Mouse (Mus musculus) C2C12 (cell line): ENCODE data around the gene Zfp423. TPM values are rescaled to one million over a fixed set of nuclear protein-coding genes. Genes with fewer than 3 reads are reported as not detected.

Experiments used
- H3K27me3 ChIP-seq: one replicate; pipeline ENCODE4 v1.6.1; 2011; ENCODE audit not compliant: control insufficient read depth, insufficient read depth, insufficient read length
- H3K36me3 ChIP-seq: one replicate; pipeline ENCODE4 v1.6.1; 2011; ENCODE audit not compliant: control insufficient read depth, insufficient read depth
- H3K4me3 ChIP-seq: one replicate; pipeline ENCODE4 v1.5.1; 2011; ENCODE audit warnings: mild to moderate bottlenecking, control low read depth; ENCODE audit not compliant: poor library complexity, insufficient read depth, severe bottlenecking
- H3K79me2 ChIP-seq: one replicate; pipeline ENCODE4 v1.6.1; 2011; ENCODE audit not compliant: control insufficient read depth, insufficient read depth
- H3K79me3 ChIP-seq: one replicate; pipeline ENCODE4 v1.6.1; 2011; ENCODE audit warnings: low read depth, control low read depth
- H3ac ChIP-seq: one replicate; pipeline ENCODE3; 2011; ENCODE audit warnings: low read depth; ENCODE audit not compliant: control insufficient read depth, insufficient read length
- CEBPB ChIP-seq: IDR thresholded peaks from one replicate; pipeline ENCODE4 v1.6.1; 2011; ENCODE audit warnings: low read depth, mild to moderate bottlenecking, control low read depth, moderate library complexity
- CTCF ChIP-seq: IDR thresholded peaks from one replicate; pipeline ENCODE4 v1.5.1; 2011; ENCODE audit not compliant: control insufficient read depth, insufficient read depth, insufficient read length
- FOSL1 ChIP-seq: IDR thresholded peaks from one replicate; pipeline ENCODE4 v1.8.0; 2011; ENCODE audit warnings: mild to moderate bottlenecking, low read length; ENCODE audit not compliant: poor library complexity, insufficient read depth, severe bottlenecking
- MAX ChIP-seq: IDR thresholded peaks from one replicate; pipeline ENCODE4 v1.6.1; 2011; ENCODE audit warnings: mild to moderate bottlenecking, control low read depth
- MYOD1 ChIP-seq: IDR thresholded peaks from one replicate; pipeline ENCODE4 v1.6.1; 2011; ENCODE audit warnings: low read depth; ENCODE audit not compliant: control insufficient read depth, insufficient read length
- MYOG ChIP-seq: IDR thresholded peaks from one replicate; pipeline ENCODE4 v1.6.1; 2011; ENCODE audit not compliant: control insufficient read depth, insufficient read length; ENCODE audit errors: extremely low read depth
- USF1 ChIP-seq: IDR thresholded peaks from one replicate; pipeline ENCODE4 v1.6.1; 2011; ENCODE audit warnings: low read depth, mild to moderate bottlenecking, control low read depth, moderate library complexity
- polyA plus RNA-seq: library from polyadenylated mRNA; unstranded; fragments of >200 nt; fragmentation: generic; extraction: Trizol; gene quantifications from one replicate; pipeline ENCODE4 v1.2.1, GENCODE M21; 2012; ENCODE audit warnings: missing spikeins

Gene Zfp423
- polyA plus RNA-seq, 1 experiment: 0.14 TPM

DNA sequence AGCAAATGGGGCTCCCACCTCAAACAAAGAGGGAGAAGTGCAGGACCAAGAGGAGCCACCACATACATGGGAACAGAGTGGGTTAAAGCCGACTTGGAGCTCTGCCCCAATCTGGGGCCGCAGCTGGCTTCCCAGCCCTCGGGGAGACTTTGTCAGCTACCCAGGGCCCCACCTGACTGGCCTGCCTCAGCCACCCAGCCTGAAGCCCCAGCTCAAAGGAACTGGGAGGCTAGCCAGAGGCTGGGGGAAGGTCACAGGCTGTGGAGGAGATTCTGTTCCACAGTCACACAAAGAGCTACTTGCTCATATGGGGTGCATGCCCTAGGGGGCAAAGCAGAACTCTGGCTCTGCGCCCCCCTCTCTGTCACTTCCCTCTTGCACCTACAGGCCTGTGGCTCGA lies 41.4 kb downstream of the Zfp423 start:
- Histone ChIP-seq H3K79me3 (no peaks in the 10 kb centered on the region), H3K79me2 (no peaks in the 10 kb centered on the region), H3K4me3 (no peak overlapping the region), H3K36me3 (no peaks in the 10 kb centered on the region), H3ac (no peak overlapping the region), H3K27me3 (peaks cover 6% of the 10 kb centered on the region)
- no peak for TF ChIP-seq FOSL1
- TF ChIP-seq MAX: no peak
- no peak for TF ChIP-seq USF1
- no peak for TF ChIP-seq MYOG
- TF ChIP-seq CEBPB: no peak
- no peak for TF ChIP-seq MYOD1
- no peak for TF ChIP-seq CTCF

DNA sequence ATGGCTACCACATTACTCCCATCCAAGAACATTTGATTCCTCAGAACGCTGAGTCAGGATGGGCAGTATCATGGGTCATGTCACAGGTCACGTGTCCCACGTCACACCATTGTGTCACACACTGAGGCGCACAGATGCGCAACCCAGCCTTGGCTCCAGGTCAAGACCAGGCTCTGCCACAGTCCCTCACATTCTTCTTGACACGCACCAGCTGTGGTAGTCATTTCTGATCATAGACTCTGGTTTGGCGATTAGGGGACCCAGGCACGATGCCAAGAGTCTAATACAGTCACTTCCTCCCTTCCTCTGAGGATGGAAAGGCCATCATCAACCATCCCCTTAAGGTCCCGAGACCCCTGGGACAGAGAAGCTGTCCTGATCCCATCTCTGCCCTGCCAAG lies 43.6 kb downstream of the Zfp423 start:
- Histone ChIP-seq H3ac (no peak overlapping the region), H3K27me3 (peaks cover 6% of the 10 kb centered on the region), H3K36me3 (no peaks in the 10 kb centered on the region), H3K79me3 (no peaks in the 10 kb centered on the region), H3K79me2 (no peaks in the 10 kb centered on the region), H3K4me3 (no peak overlapping the region)
- TF ChIP-seq CTCF: no peak
- no peak for TF ChIP-seq CEBPB
- TF ChIP-seq USF1: peak; percentile 18
- no peak for TF ChIP-seq FOSL1
- TF ChIP-seq MYOG: no peak

DNA sequence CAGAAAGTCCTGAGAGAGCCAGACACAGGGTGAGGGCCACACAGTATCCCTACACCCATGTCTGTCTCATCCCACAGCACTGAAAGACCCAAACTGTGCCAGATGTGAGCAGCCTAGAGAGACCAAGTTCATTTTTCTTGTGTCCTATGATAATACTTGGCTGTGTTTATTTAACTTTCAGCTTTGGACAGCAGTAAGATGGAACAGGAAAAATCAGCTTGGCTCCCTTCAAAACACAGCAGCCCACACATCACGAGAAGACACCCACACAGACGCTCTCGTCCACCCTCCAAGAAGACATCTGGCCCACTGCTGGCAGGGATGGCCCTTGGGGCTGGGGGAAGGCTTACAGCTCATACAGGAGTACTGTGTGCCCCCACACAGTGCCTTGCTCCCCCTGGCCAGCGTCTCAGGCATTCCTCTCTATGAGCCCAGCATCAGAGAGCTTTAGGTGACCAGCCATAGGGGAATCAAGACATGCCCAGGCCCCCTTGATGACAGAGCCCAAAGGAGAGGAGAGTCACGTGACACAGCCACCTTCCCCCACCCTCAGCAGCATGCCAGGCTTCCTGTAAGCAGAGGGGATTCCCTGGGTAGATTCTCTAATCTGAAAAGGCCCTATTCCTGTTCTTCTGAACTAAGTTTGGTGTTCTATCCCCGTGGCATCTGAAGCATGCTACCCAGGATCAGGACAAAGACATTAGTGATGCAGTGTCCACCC lies 45.0 kb downstream of the Zfp423 start:
- Histone ChIP-seq H3K79me2 (no peaks in the 10 kb centered on the region), H3K27me3 (peaks cover 6% of the 10 kb centered on the region), H3K79me3 (no peaks in the 10 kb centered on the region), H3ac (no peak overlapping the region), H3K4me3 (no peak overlapping the region), H3K36me3 (no peaks in the 10 kb centered on the region)
- TF ChIP-seq CTCF: no peak
- no peak for TF ChIP-seq MYOD1
- no peak for TF ChIP-seq MYOG
- TF ChIP-seq MAX: no peak
- no peak for TF ChIP-seq USF1
- no peak for TF ChIP-seq FOSL1
- TF ChIP-seq CEBPB: no peak

DNA sequence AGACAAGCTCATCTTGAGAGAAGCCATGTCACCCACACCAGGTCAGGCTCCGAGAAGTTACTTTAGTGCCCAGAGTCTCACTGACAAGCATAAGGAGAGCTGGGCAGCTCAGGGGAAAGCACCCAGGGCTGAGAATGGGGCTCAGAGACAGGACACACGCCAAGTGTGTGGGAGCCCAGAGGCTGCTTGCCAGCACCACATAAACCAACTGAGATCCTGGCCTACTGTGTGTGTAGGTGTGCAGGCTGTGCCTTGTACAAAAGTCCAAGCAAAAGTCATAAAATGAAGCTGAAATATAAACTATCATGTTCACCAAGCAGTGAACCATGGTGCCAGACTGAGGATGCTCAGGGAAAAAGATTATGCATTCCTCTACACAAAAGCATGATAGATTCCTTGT lies 50.5 kb downstream of the Zfp423 start:
- TF ChIP-seq MYOG (no peak), MAX (no peak), FOSL1 (no peak), MYOD1 (no peak), CEBPB (no peak), CTCF (no peak), USF1 (no peak)
- Histone ChIP-seq H3K79me2 (no peaks in the 10 kb centered on the region), H3K4me3 (no peak overlapping the region), H3ac (no peak overlapping the region), H3K36me3 (no peaks in the 10 kb centered on the region), H3K79me3 (no peaks in the 10 kb centered on the region), H3K27me3 (no peaks in the 10 kb centered on the region)

DNA sequence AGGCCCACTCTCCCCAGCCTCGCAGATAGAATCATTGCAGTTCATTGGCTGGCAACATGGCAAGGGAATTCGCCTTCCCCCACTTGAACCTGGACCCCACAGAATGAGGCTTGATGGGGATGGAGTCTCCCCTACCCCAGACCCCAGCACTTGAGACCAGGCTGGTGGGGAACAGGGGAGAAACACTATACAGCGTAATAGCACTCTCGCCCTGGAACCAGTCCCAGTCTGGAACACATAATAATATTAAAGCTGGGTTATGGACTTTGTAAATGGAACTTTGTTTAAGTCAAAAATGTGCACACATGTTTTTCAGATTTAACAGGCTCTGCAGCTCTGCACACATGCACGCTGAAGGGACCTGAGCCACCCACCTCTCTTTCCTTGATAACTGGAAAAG lies 54.0 kb downstream of the Zfp423 start:
- Histone ChIP-seq H3K27me3 (no peaks in the 10 kb centered on the region), H3K4me3 (no peak overlapping the region), H3ac (no peak overlapping the region), H3K79me3 (no peaks in the 10 kb centered on the region), H3K79me2 (no peaks in the 10 kb centered on the region), H3K36me3 (no peaks in the 10 kb centered on the region)
- TF ChIP-seq FOSL1: no peak
- TF ChIP-seq USF1: no peak

DNA sequence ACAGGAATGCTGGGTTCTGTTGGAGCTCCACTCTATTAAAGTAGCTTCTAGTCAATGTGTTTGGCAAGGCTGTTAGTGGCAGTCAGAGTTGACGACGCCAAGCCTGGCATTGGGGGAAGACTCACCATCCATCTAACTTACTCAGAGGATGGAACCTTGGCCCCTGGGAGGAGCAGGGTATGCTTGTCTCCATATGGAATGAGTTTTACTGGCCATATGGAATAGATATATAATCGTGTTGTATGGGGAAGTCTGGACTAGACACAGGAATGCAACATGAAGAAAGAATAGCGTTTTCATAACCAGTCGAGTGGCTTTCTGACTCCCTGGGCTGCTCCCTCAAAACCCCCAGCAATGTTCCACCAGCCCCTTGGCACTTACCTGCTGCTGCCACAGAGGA lies 55.3 kb downstream of the Zfp423 start:
- Histone ChIP-seq H3K36me3 (no peaks in the 10 kb centered on the region), H3K27me3 (no peaks in the 10 kb centered on the region), H3K4me3 (no peak overlapping the region), H3ac (no peak overlapping the region), H3K79me3 (no peaks in the 10 kb centered on the region), H3K79me2 (no peaks in the 10 kb centered on the region)
- no peak for TF ChIP-seq MYOD1
- no peak for TF ChIP-seq MYOG
- TF ChIP-seq FOSL1: no peak
- TF ChIP-seq CEBPB: no peak
- TF ChIP-seq CTCF: no peak
